Mouse (Mus musculus) adrenal gland, postnatal 25 days (tissue): Measurements from ENCODE around the gene Cep295. TPM values are rescaled to one million over a fixed set of nuclear protein-coding genes. Genes with fewer than 3 reads are reported as not detected.
"Not testable (repeated sequence)": the region's sequence is repeated elsewhere in the genome, so short reads cannot be mapped to it uniquely, and the experiment has no call there.

ENCODE experiments used
- DNase-seq: peaks from one replicate; pipeline ENCODE4 v3.0.0; 2021; ENCODE audit warnings: mixed read lengths
- long read RNA-seq: library from polyadenylated mRNA; stranded (forward); transcript quantifications from one replicate; pipeline ENCODE4 v2.0.0, GENCODE M21; 2021
- total RNA-seq: library from RNA; stranded (reverse); gene quantifications from 2 replicates; pipeline ENCODE4 v1.2.3, GENCODE M21; 2021

Gene Cep295
- 18.7 and 19.2 TPM in 2 replicates for total RNA-seq
- long read RNA-seq, partial matches to known transcripts = 2 of 3 reads
- long read RNA-seq, other reads (novel, unspliced or antisense) = 1 of 3 reads

DNA sequence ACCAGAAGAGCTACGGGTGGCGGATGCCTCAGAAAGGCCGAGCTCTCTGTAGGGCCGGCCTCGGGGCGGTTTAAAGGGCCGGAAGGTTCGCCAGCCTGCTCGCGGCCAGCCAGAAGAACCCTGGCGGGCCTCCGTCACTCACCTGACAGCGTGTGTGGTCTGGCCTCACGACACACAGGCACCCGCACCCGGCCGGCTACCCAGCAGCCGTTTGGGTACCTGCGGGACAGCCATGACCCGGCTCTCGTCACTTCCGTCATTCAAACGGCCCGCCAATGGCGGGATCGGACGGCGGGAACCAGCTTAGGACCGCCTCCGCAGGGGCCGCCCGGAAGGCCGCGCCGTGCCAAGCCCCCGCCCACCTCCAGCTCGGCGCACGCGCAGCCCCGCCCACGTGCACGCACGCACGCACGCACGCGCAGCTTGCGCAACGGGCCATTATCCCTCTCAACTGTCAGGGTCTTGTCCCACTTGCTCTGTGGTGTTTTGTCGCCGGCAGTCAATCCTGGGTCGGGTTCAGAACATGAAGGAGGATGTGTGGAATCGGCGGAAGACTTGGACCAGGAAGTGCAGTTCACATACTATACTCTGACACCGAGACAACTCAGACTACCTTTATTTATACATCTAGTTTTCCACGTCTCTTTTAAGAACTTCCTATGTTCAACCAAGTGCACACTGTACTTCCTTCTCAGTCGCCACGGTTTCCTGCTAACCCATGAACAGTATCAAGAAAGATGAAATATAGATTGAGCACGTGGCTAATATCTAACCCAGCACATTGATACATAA is at the start of gene Cep295:
Gene Cep295, minus strand, starts transcription at position 305 of the 792 bp plus-strand sequence.
- DNase-seq = peak; percentile 99

DNA sequence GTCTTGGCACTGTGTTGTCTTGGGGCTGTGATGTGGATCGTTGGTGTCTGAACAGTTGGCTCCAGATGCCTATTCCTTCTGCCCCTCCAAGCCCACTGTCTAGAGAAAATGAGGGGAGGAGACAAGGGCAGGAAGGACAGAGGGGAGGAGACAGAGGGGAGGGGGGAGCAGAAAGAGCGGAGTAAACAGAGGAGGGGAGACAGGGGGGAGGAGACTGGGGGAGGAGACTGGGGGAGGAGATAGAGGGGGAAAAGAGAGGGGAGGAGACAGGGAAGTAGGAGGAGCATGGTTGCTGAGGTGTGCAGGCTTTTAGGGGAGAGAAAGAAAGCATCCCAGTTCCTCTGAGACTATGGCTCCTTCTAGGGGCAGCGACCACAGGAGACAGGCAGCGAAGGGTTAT is 40.0 kb upstream of the Cep295 start:
- no peak for DNase-seq

DNA sequence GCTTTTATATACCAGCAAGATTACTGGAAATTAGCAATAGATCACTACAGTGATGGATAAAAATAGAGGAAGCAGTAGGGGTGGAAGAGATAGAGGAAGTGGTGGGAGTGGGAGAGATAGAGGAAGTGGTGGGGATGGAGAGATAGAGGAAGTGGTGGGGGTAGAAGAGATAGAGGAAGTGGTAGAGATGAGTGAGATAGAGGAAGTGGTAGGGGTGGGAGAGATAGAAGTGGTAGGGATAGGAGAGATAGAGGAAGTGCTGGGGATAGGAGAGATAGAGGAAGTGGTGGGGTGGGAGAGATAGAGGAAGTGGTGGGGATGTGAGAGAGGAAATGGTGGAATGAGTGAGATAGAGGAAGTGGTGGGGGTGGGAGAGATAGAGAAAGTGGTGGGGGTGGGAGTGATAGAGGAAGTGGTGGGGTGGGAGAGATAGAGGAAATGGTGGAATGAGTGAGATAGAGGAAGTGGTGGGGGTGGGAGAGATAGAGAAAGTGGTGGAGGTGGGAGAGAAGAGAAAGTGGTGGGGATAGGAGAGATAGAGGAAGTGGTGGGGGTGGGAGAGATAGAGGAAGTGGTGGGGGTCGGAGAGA is 37.9 kb upstream of the Cep295 start:
- DNase-seq = no peak

DNA sequence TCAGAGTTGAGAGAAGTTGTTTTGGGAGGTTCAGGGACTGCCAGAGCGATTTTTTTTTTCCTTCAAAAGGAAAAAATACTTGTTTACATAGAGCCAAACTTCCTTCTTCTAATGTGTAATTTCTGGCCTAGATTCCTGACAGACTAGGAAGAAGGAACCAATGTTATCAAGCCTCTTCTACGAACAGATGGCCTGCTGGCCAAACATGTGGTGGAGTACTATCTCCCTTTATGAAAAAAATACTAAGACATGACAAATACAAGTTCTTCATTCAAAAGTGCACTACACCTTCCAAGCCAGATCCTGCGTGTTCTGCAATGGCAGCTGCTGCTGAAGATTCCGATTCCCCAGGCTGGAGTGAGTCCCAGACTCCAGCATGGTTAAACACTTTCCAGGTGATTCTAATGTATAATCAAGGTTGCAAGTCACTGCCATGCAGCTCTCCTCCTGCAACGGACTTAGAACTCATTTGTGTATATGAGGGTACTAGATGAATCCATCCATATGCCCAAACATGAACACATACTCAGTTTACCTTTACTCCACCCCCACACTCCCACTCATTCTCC is 29.6 kb upstream of the Cep295 start:
- no peak for DNase-seq

DNA sequence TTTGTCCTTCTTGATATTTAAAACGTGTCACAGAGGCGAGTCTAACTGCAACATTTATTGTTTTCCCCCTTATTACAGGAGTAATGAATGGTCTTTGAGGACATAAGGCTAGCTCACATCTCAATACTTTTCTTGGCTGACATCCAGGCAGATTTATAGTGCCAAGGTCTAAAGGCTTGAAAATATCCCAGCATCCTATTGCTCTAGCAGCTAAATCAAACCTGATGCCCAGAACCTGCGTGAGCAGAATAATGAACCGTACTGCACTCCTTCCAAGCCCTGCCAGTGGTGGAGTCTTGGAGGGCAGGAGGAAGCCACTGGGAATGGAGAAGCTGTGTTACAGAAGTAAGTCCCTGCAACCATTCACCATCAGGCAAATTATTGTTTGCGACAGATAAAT is 26.7 kb upstream of the Cep295 start:
- DNase-seq = no peak

DNA sequence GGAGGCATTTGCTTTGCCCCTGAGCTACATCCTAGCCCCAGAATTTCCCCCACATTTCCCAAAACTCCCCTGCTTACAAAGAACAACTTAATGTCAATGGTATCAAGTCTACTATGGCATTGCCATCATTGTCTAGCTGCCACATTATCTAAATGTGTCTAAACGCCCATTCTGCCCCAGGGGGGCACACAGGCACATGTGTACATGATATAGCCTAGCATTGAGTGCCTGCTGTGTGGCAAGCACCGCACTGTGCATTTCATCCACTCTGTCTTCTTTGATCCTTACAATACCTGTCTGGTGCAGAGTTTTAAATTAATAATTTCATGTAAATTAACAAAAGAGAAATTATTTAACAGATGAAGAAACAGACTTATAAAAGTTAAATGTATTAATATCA is 8.7 kb upstream of the Cep295 start:
- no peak for DNase-seq

DNA sequence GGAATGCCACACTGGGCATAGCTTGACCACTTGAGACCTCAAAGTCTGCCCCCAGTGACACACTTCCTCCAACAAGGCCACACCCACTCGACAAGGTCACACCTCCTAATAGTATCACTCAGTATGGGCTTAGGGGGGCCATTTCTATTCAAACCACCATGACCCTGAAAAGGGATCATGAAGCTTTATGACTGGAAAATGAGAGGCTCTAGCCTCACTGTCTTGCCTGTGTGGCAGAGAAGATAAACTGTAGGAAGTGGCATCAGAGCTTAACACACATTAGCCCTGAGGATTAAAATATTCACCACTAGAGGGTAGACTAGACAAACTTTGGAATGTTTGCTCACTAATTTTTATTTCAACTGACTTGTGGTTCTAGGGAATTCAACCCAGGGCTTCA is 8.3 kb upstream of the Cep295 start:
- DNase-seq = no peak

DNA sequence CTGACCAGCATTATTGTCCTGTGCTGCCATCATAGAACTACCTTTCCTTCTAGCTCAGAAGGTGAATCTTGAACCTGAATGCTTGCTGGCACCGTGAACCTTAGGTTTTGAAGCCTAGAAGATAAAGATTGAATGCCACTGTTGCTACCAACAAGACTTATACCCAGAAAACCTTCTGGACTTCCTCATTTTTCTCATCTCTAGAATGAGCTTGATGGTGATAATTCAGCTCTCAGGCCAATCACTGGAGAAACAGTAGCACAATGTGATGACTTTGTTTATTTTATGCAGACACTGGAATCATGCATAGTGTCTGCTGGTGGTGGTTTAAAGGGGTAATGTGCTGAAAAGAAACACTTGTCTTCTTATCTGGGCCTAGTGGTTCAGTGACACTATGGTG is 7.3 kb upstream of the Cep295 start:
- no peak for DNase-seq

DNA sequence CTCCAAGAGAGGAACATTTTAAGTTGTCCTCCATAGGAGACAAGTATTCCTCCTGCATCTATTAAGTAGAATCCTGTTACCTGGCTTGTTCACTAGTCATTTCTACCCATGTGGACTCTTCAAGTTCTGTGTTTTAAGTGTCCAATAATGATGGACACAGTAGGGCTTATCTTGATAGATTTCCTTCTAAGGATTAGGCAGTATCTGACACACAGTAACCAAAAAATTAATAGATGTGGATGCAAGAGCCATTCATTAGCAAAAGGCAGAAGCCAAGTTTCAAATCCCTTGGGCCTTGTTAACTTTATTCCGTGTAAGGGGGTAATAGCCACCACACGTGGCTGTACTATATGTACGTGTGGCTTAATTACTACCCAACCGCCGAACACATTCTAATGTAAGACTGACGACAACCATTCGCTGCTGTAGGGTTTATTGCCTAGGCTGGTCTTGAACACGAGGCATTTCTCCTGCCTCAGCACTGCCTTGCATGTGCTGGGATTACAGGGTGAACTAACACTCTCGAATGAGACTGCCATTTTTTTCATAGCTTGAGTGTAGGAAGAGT is 588 bp downstream of the Cep295 start:
- DNase-seq = no peak

DNA sequence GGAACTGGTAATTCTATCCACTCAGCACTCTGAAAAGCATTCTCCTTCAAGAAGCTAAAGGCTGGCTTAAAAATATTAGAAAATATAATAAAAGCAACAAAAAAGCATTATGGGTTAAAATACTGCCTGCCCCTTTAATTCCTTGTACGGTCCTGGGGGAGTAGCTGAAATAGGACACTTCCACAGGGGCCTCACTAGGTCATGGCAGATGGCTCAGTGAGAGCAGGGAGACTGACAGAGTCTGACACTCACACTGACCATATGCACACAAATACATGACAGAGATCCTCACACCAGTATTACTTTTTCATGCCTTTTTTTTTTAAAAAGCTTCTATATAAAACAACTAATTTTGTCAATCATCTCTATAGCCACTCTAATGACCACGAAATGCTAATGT is 7.7 kb downstream of the Cep295 start:
- DNase-seq = no peak

DNA sequence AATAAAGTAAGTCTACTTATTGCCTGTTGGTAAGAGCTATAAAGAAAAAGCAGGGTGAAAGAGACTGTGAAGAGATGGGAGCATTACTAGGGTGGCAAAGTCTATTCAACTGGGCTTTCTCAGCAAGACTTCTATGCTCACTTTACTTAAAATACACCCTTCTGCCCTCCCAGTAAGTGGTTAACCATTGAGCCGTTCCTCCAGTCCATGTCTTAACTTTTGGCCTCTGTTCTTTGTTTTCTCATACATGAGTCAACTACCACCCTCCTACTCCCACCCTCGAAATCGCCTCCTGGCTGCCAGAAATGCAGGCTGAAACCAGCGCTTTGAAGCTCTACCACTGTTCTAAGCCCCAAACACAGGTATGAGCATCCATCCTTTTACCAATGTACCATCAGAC is 19.8 kb downstream of the Cep295 start:
- no peak for DNase-seq

DNA sequence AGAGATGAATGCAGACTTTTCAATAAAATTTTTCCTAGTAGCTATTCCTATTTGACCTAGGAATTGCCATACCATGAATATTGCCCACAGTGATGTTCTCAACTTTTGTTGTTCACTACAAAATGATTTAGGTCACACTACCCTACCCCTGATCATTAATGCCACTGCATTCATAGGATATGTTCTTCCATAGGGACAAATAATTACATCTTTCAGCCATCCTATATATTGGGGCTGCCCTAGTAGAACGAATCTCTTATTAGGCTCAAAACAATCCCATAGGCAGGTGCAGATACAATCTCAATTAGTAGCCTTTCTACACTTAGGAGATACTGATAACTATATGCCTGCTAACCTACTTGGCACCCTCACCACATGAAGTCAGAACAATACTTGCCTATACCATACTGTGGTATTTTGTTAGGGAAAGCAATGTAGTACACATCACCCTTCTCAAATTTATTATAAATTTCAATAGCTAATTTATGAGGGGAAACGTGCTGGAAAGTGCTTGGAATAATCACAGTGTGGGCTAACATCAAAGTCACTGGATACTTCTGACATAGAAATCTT is 39.3 kb downstream of the Cep295 start:
- no peak for DNase-seq

DNA sequence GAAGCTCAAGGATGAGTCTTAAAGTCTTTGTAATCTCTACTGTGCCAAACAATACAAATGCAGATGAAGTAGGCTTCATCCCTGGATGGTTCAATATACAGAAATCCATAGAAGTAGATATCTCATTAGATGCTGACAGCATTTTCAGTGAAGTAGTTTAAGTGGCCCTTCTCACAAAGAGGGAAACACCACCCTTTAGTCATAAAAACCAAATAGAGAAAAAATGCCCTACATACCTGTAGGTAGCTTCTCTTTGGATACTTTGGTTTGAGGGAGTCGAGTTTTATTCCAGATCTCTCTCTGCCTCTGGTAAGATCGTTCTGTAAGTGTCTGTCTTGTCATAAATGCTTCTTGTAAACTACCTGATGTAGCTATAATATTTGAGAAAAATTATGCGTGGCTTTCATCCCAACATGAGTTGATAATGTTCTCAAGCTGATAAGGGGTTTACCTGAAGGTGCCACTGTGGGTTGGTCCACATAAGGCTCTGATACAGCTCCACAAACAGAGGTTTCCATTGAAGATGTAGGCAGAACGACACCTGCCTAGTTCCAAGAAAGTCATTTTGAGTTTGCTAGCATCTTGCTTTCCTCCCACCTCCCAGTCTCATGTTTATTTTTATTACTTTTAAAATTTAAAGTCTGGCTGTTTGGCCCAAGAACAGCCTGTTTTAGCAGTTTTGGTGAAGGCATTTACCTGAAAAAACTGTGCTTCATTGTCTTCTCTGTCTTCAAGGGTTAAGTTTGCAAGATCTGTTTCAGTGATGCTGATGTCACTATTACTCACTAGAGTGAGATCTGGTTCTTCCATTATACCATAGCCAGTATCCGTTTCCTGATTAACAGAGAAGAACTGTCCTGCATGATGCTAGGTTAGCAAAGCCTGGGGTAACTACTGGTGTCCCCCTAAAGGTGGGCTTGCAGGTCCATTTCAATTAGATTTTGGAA is 40.1 kb downstream of the Cep295 start:
- DNase-seq = no peak

DNA sequence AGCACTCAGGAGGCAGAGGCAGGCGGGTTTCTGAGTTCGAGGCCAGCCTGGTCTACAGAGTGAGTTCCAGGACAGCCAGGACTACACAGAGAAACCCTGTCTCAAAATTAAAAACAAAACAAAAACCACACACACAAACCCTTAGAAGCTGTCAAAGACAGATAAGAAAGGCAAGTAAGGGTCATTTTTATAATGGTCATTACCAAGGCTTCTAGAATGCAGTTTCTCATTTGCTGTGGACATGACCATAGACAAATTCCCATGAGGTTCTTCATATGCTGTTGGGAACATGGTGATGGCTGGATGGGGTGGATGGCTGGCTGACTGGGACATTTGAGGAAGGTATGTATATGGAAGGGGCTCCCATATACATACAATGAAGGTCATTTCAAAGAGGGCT is 41.3 kb downstream of the Cep295 start:
- not testable (repeated sequence) for DNase-seq

DNA sequence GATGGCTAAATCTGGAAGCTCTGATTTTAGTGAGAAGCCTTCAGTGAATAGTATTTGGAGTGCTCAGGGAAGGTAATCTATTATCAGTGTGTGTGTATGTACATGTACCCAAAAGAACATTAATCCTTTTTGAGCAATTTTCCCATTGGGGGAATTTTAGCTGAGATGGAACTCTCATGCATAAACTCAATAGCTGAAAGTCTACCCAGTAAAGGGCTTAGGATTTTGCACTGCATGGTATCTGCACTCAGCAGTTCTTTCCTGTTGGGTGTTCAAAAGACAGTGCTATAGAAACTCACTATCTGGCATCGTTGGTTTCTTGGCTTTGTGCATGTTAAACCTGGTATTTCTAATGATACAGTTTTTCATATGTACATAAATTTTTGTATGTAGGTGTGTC is 43.0 kb downstream of the Cep295 start:
- DNase-seq = no peak

DNA sequence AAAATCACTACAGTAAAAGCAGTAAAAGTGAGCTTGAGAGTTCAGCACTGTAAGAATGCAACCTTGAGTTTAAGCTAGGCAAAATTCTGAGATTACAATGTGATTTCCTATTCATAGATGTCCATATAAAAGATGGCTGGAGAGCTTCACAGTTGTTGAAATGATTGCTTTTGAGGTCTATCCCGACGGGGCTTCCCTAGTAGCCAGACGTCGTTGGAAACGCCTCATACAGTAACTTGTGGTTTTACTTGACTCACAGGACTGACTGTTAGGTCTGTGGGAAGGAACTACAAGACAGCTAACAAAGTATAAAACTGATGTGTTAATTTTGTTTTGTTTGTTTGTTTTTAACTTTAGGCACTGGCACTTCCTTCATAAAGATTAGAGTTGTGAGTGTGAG is 44.0 kb downstream of the Cep295 start:
- no peak for DNase-seq

DNA sequence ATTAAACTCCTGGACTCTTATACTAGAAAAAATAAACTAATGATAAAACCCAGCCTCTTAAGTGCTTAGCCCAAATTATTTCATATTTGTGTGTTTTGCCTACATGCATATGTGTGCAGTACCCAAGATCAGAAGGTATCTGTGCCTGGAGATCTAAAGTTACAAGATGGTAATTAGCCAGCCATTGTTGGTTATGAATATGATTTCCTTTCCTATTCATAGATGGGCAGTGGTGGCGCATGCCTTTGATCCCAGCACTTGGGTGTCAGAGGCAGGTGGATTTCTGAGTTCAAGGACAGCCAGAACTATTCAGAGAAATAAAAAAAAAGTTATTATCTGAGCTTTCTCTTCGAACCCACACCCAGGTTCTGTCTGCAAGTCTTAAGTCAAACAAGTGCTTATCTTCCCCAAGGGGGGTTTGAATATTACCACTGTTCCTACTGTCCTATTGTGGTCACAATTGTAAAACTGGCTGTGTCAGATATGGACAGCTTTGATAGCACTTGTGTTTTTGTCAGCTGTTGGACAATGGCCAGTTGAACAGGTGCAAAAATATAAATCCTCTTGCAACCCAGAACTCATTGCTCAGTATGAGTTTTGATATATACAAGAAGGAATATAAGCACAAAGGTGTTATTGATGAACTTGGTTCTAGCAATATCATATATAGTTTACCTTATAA is 45.4 kb downstream of the Cep295 start:
- DNase-seq = no peak

DNA sequence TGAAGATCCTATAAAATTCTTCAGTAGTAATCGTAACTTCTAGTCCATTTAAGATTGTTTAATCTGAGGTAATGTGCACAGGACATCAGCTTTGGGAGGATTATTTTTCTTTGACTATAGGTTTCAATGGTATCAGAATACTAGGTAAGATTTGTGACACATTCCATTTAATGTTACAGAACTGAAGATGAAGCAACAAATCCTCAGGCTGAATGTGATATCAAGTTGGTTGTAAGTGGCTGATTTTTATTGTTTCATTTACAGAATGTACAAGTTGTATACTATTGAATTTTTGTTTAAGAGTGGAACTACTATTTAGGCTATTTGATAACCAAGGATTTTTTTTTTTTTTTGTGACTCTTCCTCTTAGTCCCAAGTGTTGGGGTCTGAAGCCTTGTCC is 47.4 kb downstream of the Cep295 start:
- no peak for DNase-seq

DNA sequence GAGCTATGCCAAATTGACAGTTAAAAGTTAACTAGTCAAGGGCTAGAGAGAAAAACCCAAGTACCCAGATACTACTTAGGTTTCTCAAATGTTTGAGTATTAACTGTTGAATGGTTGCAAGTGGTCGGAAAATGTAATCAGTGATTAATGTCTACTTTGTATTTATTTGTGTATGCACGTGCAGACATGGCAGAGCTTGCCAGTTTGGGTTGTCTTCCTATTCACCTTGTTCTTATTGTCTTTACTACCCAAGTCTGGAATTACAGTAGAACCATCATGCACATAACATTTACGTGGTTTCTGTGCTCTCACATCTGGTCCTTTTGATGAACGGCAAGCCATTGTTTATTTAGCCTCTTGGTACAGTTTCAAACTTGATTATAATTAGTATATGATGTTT is 48.2 kb downstream of the Cep295 start:
- DNase-seq = no peak

DNA sequence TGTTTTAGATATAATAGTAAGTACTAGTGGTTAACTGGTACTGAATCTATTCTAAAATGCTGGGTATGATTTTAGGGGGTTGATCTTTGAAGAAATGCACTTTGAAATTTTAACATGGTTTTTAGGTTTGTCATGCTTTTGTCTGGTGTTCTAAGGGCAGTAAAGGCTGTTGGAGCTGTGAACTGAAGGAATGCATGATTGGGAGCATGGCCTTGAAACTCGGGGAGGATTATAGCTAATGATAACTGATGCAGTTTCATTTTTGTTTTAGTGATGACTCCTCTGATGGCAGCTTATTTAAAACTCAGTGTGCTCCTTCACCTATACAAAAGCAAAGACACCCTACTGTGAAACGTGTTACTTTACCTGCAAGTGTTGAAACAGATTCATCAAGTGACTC is 49.3 kb downstream of the Cep295 start:
- no peak for DNase-seq

DNA sequence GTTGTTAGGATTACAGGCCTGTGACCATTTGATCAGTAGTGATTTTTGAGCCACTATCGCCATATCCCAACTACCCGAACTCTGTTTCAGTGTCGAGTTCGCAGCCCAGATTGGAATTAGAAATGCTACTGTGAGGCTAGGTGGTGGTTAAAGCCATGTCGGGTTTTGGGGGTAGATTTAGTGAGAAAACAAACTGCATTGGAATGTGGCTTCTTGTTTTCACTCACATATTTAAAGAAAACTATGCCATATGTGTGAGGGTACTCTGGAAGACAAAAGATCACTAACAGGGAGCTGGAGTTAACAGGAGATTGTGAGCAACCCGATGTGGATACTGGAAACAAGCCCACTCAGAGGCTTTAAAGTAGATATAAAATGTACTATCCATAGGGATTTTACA is 50.3 kb downstream of the Cep295 start:
- no peak for DNase-seq
